Mouse (Mus musculus): ENCODE results near the gene Arid1b.

Gene Arid1b

DNA sequence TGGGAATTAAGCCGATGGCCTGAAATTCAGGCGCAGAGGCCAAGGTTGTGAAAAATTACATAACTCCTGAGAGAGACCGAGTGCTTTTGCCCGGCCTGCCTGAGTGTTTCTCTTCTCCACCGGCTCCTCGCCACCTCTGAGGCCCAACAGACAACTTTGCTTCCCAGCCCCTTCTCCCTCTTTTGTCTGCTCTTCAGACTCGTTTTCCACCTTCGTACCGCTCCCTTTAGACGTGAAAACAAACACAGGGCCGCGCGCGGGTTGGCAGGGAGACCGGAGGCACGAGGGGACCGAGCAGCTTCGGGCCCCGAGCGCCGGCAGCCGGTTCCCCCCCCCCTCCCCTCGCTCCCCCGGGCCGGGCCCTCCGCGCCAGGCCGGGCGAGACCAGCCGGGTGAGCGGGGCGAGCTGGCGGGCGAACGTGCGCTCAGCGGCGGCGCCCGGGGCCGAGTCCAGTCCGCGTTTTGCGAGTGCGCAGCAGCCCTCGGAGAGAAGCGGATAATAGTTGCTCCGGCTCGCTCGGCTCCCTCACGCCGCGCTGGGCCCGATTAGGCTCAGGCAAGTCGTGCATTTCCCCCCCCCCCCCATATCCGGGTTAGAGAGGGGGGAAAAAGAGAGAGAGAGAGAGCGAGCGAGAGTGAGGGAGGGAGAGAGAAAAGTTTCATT is at the start of gene Arid1b:
Gene Arid1b (plus strand): TSS at position 493 of the 664 bp plus-strand sequence.
- DNase-seq, result peak; percentile 70 to 77

DNA sequence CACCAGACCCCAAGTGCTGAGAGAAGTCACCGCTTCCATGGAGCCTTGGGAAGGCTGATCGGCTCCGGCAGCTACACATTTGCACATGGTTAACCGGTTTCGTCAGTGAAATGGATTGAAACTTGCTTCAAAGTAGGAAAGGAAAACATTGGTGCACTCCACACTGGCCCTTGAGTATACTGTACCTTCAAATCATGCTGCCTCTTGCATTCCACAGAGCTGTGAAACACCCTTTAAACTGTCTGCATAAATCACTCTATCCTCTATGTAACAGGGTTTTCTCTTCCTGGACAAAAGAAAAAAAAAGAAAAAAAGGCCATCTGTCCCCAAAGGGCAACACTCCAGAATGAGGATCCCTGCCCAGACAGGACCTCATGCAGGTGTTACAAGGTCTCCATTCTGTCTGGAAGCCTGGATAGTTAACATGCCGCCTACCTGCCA is 48.8 kb upstream of the Arid1b start:
- DNase-seq, result no peak

DNA sequence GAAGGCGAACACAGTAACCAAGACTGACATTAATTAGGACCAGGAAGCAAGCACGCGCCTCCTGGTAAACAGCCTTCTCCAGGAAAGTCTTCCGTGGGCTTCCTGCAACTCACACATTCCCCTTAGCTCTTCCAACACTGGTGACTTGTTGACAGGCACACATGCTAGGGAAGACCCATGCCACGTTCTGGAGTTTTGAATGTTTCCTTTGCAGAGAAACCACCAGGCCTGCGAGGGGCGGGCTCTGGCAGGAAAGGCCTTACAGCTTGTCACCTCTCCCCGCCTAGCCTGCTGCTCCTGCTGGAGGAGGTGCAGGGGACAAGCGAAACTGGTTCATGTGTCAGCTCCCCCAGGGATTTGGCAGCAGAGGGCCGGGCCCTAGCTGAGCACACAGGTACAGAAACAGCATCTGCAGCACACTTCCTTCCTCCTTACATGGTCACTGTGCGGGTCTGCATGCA is 48.2 kb upstream of the Arid1b start:
- DNase-seq, result peak; percentile 5 to 19

- DNase-seq, result no peak
Observed at GRCm38 (mm10) chr17:4946421-4946974, 47.6 kb upstream of the Arid1b start.

- no peak for DNase-seq
Observed at GRCm38 (mm10) chr17:4947013-4947412, 47.1 kb upstream of the Arid1b start.

GRCm38 (mm10) chr17:4947439-4947838 is 46.7 kb upstream of the Arid1b start:
- DNase-seq, result no peak

GRCm38 (mm10) chr17:4948501-4948900 is 45.6 kb upstream of the Arid1b start:
- no peak for DNase-seq

DNA sequence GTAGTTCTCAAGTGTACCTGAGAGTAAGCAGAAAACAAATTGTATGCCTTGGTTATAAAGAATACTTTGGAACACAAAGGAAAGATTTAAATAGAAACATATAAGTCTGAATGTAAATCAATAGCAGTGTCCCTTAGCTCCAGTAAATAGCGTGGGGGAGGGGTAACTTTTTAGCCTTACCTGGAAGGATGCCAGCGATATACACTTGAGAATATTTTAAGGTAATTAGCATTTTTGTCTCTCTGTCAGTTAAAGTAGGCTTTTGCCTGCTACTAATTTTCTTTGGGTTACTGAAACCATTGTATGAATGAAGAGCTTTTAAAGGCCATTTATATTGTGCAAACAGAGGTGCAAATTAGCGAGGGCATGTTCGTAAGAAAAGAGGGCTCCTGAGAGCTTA is 39.7 kb upstream of the Arid1b start:
- no peak for DNase-seq

- DNase-seq, result no peak
Observed at GRCm38 (mm10) chr17:4964192-4964877, 29.8 kb upstream of the Arid1b start.

DNA sequence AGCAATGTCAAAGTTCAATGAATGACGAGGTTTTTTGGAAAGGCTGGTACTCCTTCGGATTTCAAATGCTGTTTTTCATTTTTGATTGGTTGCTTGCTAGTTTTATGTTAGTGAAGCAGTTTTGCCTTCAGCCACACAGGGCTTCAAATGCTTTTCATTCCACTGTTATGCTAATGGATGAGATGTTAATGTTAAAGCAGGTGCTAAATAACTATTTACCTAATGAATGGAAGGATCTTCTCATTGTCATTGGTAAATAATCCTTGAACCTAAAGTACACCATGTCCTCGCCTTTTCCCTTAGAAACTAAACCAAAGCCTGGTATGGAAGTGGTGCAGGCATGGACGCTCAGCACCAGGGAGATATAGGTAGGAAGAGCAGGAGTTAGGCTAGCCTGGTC is 26.9 kb upstream of the Arid1b start:
- DNase-seq, result no peak

GRCm38 (mm10) chr17:4968035-4968434 is 26.1 kb upstream of the Arid1b start:
- DNase-seq, result no peak

DNA sequence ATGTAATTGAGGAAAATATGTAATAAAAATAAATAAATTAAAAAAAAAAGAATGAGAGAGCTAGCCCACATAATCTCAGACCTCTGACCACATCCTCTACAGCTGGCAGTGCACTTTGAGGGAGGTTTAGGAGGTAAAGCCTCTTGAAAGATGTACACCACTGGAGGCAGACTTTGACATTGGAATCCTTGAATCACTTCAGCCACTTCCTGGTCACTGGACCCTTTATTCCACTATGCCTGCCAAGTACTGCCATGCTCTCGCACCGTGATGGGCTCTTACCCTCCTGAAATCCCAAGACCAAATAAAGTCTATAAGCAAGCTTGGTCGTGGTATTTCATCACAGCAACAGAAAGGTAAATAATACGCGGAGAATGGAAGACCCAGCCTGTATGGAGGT is 25.3 kb upstream of the Arid1b start:
- no peak for DNase-seq

GRCm38 (mm10) chr17:4972261-4972660 is 21.9 kb upstream of the Arid1b start:
- DNase-seq, result no peak

- DNase-seq, result no peak
Observed at GRCm38 (mm10) chr17:4974736-4975135, 19.4 kb upstream of the Arid1b start.

- DNase-seq, result peak in 1 of 2 experiments; percentile 8
Observed at GRCm38 (mm10) chr17:4980151-4980550, 14.0 kb upstream of the Arid1b start.

- DNase-seq, result no peak
Observed at GRCm38 (mm10) chr17:4982819-4983218, 11.3 kb upstream of the Arid1b start.

DNA sequence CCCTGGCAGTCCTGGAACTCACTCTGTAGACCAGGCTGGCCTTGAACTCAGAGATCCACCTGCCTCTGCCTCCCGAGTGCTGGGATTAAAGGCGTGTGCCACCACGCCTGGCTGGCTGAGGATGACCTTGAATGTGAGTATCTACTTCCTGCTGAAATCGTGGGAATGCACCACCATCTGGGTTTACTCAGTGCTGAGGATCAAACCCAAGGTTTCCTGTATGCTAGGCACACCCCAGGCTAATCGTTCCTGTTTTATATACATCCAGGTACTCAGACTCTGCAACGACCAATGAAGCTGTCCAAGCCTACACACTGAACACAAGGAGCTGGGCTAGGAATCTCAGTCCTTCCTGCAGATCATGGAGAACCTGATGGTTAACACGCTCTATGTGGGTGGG is 9.4 kb upstream of the Arid1b start:
- no peak for DNase-seq

DNA sequence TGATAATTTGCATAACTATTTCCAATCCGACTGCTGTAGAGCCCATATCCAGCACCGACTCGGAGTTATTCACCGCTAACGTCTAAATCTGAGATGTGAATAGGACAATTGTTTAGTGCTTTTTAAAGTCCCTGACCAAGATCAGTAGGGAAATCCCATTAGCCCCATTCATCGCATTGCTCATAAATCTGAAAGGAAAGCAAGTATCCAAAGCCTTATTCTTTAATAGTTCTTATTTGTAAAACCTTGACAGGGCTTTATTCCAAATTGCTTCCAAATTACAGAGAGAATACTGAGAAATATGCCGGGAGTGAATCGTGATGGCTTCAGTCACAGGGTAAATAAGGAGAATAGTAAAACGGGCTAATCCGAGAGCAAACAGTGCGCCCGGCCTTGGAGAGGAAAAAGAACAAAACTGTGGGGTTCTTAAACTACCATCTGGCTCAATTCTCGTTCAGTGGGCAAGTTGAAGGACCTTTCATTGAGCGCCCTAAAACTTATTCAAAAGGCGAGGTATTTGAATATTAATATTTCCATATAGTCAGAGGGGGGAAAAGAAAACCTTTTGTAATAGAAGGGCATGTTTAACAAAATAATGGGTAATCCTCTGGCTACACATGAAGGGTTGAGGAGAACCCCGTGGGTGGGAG is 3.1 kb upstream of the Arid1b start:
- no peak for DNase-seq

DNA sequence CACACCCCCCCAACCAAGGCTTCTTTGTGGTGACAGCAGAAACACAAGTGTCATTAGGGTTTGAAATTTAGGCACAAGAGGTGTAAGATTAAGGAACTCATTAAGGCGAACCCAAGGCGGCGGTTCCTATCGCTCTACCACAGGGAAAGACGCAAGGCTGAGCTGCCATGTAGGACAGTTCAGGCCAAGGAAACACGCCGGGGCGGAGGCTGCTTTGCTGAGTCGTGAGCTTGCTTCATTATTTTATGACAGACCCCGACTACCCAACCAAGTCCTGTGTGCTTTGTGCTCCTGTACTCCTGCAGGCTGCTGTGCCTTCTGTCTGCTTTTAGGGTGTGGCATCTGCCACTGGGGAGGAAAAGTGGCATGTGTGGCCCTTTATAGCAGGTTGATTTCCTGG is 2.5 kb upstream of the Arid1b start:
- DNase-seq, result no peak

DNA sequence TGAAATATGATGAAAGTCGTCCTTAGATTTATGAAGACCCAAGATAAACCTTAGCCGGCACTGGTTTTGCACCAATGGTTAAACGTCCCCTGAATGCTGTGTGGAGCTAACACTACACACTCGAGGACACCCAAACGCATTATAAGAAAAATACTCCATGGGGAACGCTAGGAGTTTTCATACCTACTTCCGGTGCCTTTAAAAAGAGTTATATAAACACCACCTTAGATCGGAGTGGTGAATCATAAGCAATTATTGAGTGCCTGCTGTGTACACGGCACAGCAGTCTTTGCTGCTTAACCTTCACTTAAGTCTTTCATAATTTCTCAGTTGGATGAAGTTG is 664 bp upstream of the Arid1b start:
- no peak for DNase-seq

- no peak for DNase-seq
Observed at GRCm38 (mm10) chr17:4994504-4994812, 326 bp downstream of the Arid1b start.

DNA sequence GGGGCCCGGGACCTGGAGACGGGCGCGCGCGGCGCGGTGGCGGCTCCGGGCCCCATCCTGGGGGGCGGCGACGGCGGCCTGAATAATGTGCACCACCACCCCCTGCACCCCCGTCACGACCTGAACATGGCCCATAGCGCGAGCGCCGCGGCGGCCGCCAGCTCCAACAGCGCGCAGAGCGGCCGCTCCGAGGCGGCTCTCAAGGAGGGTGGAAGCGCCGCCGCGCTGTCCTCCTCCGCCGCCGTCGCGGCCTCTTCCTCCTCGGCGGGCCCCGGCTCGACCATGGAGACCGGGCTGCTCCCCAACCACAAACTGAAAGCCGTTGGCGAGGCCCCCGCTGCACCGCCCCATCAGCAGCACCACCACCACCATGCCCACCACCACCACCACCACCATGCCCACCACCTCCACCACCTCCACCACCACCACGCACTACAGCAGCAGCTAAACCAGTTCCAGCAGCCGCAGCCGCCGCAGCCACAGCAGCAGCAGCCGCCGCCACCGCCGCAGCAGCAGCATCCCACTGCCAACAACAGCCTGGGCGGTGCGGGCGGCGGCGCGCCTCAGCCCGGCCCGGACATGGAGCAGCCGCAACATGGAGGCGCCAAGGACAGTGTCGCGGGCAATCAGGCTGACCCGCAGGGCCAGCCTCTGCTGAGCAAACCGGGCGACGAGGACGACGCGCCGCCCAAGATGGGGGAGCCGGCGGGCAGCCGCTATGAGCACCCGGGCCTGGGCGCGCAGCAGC is 855 bp downstream of the Arid1b start:
- peak; percentile 55 for DNase-seq

DNA sequence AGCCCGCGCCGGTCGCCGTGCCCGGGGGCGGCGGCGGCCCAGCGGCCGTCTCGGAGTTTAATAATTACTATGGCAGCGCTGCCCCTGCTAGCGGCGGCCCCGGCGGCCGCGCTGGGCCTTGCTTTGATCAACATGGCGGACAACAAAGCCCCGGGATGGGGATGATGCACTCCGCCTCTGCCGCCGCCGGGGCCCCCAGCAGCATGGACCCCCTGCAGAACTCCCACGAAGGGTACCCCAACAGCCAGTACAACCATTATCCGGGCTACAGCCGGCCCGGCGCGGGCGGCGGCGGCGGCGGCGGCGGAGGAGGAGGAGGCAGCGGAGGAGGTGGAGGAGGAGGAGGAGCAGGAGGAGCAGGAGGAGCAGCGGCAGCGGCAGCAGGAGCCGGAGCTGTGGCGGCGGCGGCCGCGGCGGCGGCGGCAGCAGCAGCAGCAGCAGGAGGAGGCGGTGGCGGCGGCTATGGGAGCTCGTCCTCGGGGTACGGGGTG is 1.5 kb downstream of the Arid1b start:
- peak; percentile 70 to 78 for DNase-seq

All from thymus, adult 18-20 months (tissue).